ENCODE assay signal across 13 mouse cellular contexts in the genomic region with DNA sequence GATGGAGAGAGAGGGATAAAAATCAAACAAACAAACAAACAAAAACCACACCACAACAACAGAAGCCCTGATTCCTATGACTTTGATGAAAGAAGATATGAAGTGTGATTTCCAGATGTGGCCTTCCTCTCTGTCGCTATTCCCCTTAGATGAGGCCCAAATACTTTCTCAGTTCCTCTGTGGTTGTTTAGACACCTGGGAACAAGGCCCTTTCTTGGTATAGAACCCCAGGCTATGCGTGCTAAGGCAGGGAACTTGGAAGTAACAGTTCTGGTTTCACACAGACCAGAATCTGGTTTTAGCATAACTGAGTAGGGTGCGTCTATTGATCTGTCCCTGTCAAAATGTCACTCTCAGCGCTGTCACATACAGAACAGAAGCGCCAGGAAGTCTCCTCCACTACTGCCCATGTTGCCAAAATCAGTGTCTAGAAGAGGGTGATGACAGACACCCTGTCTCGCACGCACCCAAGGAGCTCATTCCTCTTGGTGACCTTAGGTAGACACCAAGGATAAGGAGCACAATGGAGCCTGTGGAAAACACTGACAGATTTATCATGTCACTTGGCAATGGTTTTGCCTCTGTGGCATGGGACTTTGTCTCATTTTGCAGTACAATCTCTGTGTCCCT.
"Had no signal": no experiment of that assay in that cellular context is flagged by ENCODE, and none has a peak within 500 bp of the region (broad histone marks: within the 10 kb centered on the region; RNA-seq: fewer than 3 reads in every experiment).

No protein-coding gene starts in this region.

- ATAC-seq: liver, postnatal 0 days; midbrain, embryonic 13.5 days had no signal

- DNase-seq: kidney, postnatal 10 days; kidney, postnatal 4 days; liver; liver, embryonic 13.5 days; liver, postnatal 0 days; lung, postnatal 14 days; right cerebral cortex, postnatal 14 days; thymus, postnatal 4 days had no signal

- H3K27me3 ChIP-seq: limb, embryonic 12.5 days; liver, embryonic 13.5 days; lung, embryonic 15.5 days; midbrain, embryonic 13.5 days; stomach, embryonic 15.5 days had no signal

- H3K4me2 ChIP-seq: limb, embryonic 12.5 days; liver, embryonic 13.5 days; lung, embryonic 15.5 days; midbrain, embryonic 13.5 days; stomach, embryonic 15.5 days had no signal

- H3K36me3 ChIP-seq: limb, embryonic 12.5 days; liver, embryonic 13.5 days; lung, embryonic 15.5 days; midbrain, embryonic 13.5 days; stomach, embryonic 15.5 days had no signal

- H3K4me1 ChIP-seq: limb, embryonic 12.5 days; stomach, embryonic 15.5 days had no signal

- H3K9ac ChIP-seq: limb, embryonic 12.5 days; liver, embryonic 13.5 days; liver, postnatal 0 days; lung, embryonic 15.5 days; midbrain, embryonic 13.5 days; stomach, embryonic 15.5 days had no signal

- H3K27ac ChIP-seq: layer of hippocampus, adult 2 months; limb, embryonic 12.5 days; liver, embryonic 13.5 days; lung, embryonic 15.5 days; midbrain, embryonic 13.5 days; stomach, embryonic 15.5 days had no signal

- H3K9me3 ChIP-seq: limb, embryonic 12.5 days; liver, embryonic 13.5 days; lung, embryonic 15.5 days; midbrain, embryonic 13.5 days; stomach, embryonic 15.5 days had no signal

- H3K4me3 ChIP-seq: layer of hippocampus, adult 2 months; limb, embryonic 12.5 days; liver, embryonic 13.5 days; lung, embryonic 15.5 days; midbrain, embryonic 13.5 days; stomach, embryonic 15.5 days had no signal
